Mouse (Mus musculus) right cerebral cortex, postnatal 36 days (tissue): Measurements from ENCODE around the gene Rrm1.
"Not testable (repeated sequence)": the region's sequence is repeated elsewhere in the genome, so short reads cannot be mapped to it uniquely, and the experiment has no call there.

Source experiments
- DNase-seq, 2 experiments: peaks; one replicate each; pipeline ENCODE4 v3.0.0; 2022; ENCODE audit warnings: low spot score in 2 of 2, mixed read lengths in 1 of 2

Rrm1 gene

GRCm38 (mm10) chr7:102441657-102442391 lies at the start of gene Rrm1:
Gene Rrm1, plus strand, starts transcription at chr7:102441695.
- DNase-seq: peak; percentile 94 to 96

GRCm38 (mm10) chr7:102393898-102394297 lies 47.6 kb upstream of the Rrm1 start:
- DNase-seq: no peak

GRCm38 (mm10) chr7:102395894-102396293 lies 45.6 kb upstream of the Rrm1 start:
- no peak for DNase-seq

GRCm38 (mm10) chr7:102396331-102396730 lies 45.2 kb upstream of the Rrm1 start:
- DNase-seq: no peak

GRCm38 (mm10) chr7:102399180-102399731 lies 42.2 kb upstream of the Rrm1 start:
- DNase-seq: no peak

- DNase-seq: no peak
These were observed 37.4 kb upstream of the Rrm1 start for GRCm38 (mm10) chr7:102404118-102404517.

- DNase-seq: no peak
These were observed 34.1 kb upstream of the Rrm1 start for GRCm38 (mm10) chr7:102407440-102407839.

GRCm38 (mm10) chr7:102415272-102415671 lies 26.2 kb upstream of the Rrm1 start:
- not testable (repeated sequence) for DNase-seq

- no peak for DNase-seq
These were observed 25.7 kb upstream of the Rrm1 start for GRCm38 (mm10) chr7:102415841-102416240.

GRCm38 (mm10) chr7:102417398-102417797 lies 24.1 kb upstream of the Rrm1 start:
- DNase-seq: peak in 1 of 2 experiments; percentile 18

- no peak for DNase-seq
These were observed 19.5 kb upstream of the Rrm1 start for GRCm38 (mm10) chr7:102422036-102422435.

- no peak for DNase-seq
These were observed 15.4 kb upstream of the Rrm1 start for GRCm38 (mm10) chr7:102425933-102426685.

- no peak for DNase-seq
These were observed 7.2 kb upstream of the Rrm1 start for GRCm38 (mm10) chr7:102434344-102434743.

- DNase-seq: no peak
These were observed 456 bp upstream of the Rrm1 start for GRCm38 (mm10) chr7:102440822-102441656.

- DNase-seq: no peak
These were observed 937 bp downstream of the Rrm1 start for GRCm38 (mm10) chr7:102442432-102442831.

GRCm38 (mm10) chr7:102444301-102444700 lies 2.8 kb downstream of the Rrm1 start:
- no peak for DNase-seq

- no peak for DNase-seq
These were observed 4.9 kb downstream of the Rrm1 start for GRCm38 (mm10) chr7:102446438-102446837.

- no peak for DNase-seq
These were observed 17.3 kb downstream of the Rrm1 start for GRCm38 (mm10) chr7:102458618-102459380.

- no peak for DNase-seq
These were observed 26.1 kb downstream of the Rrm1 start for GRCm38 (mm10) chr7:102467566-102467965.

- DNase-seq: no peak
These were observed 31.2 kb downstream of the Rrm1 start for GRCm38 (mm10) chr7:102472675-102473074.

- no peak for DNase-seq
These were observed 35.1 kb downstream of the Rrm1 start for GRCm38 (mm10) chr7:102476601-102477000.
